Mouse (Mus musculus) cerebellum, adult 2 months (tissue): ENCODE data around the gene Taok1. TPM values are rescaled to one million over a fixed set of nuclear protein-coding genes. Genes with fewer than 3 reads are reported as not detected.
A peak's percentile ranks its signal among the peaks of the same experiment; 100 is the strongest.
"Not testable (repeated sequence)": the region's sequence is repeated elsewhere in the genome, so short reads cannot be mapped to it uniquely, and the experiment has no call there.

Experiments
- DNase-seq, 2 experiments: peaks; one replicate each; pipeline ENCODE4 v3.0.0; 2021
- H3K27ac ChIP-seq: fragments of 200-500 bp; 2 replicates; pipeline ENCODE4 v1.5.1; 2012; ENCODE audit warnings: low read length, control low read depth, inconsistent platforms; ENCODE audit not compliant: insufficient read depth
- H3K27me3 ChIP-seq: fragments of 200-500 bp; 2 replicates; pipeline ENCODE4 v1.6.1; 2012; ENCODE audit warnings: inconsistent platforms, mild to moderate bottlenecking, low read length, moderate library complexity; ENCODE audit not compliant: control insufficient read depth, insufficient read depth
- H3K4me1 ChIP-seq: fragments of 200-500 bp; 2 replicates; pipeline ENCODE4 v1.6.1; 2011; ENCODE audit warnings: low read length; ENCODE audit not compliant: control insufficient read depth, insufficient read depth
- H3K4me3 ChIP-seq: fragments of 200-500 bp; replicated peaks from 2 replicates; pipeline ENCODE3; 2011; ENCODE audit warnings: mild to moderate bottlenecking, low read depth, low read length, control low read depth; ENCODE audit not compliant: insufficient read depth
- CTCF ChIP-seq: fragments of 200-500 bp; IDR thresholded peaks from 2 replicates; pipeline ENCODE4 v1.5.1; 2011; ENCODE audit warnings: low read depth, mild to moderate bottlenecking, control low read depth, low read length, moderate library complexity, borderline replicate concordance; ENCODE audit not compliant: insufficient read depth
- POLR2A ChIP-seq: fragments of 200-500 bp; IDR thresholded peaks from 2 replicates; pipeline ENCODE4 v1.6.1; 2011; ENCODE audit warnings: low read length, control low read depth, borderline replicate concordance; ENCODE audit not compliant: insufficient read depth
- WGBS: fragments of 180-500 bp; shearing (Covaris S2); methylation state at CpG from one replicate; pipeline ENCODE4 v1.1.7; 2018; 5-methylcytosine and 5-hydroxymethylcytosine counted together
- polyA plus RNA-seq: library from polyadenylated mRNA; depleted of rRNA; stranded (reverse); fragments of >200 nt; gene quantifications from 2 replicates; pipeline ENCODE4 v1.2.3, GENCODE M21; 2012

Taok1 gene
- polyA plus RNA-seq, 1 experiment: 26.8 TPM

- Histone ChIP-seq H3K27me3 (no peaks in the 10 kb centered on the region), H3K27ac (no peak overlapping the region), H3K4me3 (no peak overlapping the region), H3K4me1 (no peaks in the 10 kb centered on the region)
- 96% methylated on average over 2 of the region's 2 CpGs for WGBS
- TF ChIP-seq POLR2A (no peak), CTCF (no peak)
- no peak for DNase-seq
Measured at GRCm38 (mm10) chr11:77530862-77531261, 76.8 kb downstream of the Taok1 start.

- no peak for DNase-seq
Measured at GRCm38 (mm10) chr11:77529644-77530043, 78.0 kb downstream of the Taok1 start.

GRCm38 (mm10) chr11:77528420-77528819 is 79.2 kb downstream of the Taok1 start:
- 81% methylated on average over 3 of the region's 3 CpGs for WGBS
- not testable (repeated sequence) for H3K4me3 ChIP-seq, H3K27ac ChIP-seq, DNase-seq, H3K4me1 ChIP-seq, H3K27me3 ChIP-seq

More at GRCm38 (mm10) chr11:77529644-77530043, 78.0 kb downstream of the Taok1 start:
- Histone ChIP-seq H3K27ac (no peak overlapping the region), H3K27me3 (no peaks in the 10 kb centered on the region), H3K4me3 (no peak overlapping the region), H3K4me1 (no peaks in the 10 kb centered on the region)
- TF ChIP-seq POLR2A (no peak), CTCF (no peak)
- WGBS: 88% methylated on average over 3 of the region's 3 CpGs

GRCm38 (mm10) chr11:77525804-77526486 is 81.7 kb downstream of the Taok1 start:
- no peak for TF ChIP-seq POLR2A
- 0 out of 2 replicates have a peak, but pooled peaks have one; percentile 6 for TF ChIP-seq CTCF
- Histone ChIP-seq H3K27me3 (no peaks in the 10 kb centered on the region), H3K4me1 (no peaks in the 10 kb centered on the region), H3K27ac (no peak overlapping the region), H3K4me3 (no peak overlapping the region)
- 80% methylated on average over 3 of the region's 3 CpGs for WGBS
- no peak for DNase-seq

- Histone ChIP-seq H3K4me3 (no peak overlapping the region), H3K27ac (no peak overlapping the region), H3K4me1 (no peaks in the 10 kb centered on the region), H3K27me3 (no peaks in the 10 kb centered on the region)
- TF ChIP-seq POLR2A (no peak), CTCF (no peak)
- WGBS: 50% methylated on average over 5 of the region's 5 CpGs
- no peak for DNase-seq
Measured at GRCm38 (mm10) chr11:77520601-77521529, 86.8 kb downstream of the Taok1 start.

GRCm38 (mm10) chr11:77519043-77519442 is 88.6 kb downstream of the Taok1 start, which contains the start of gene Gm10392:
Gm10392 (minus strand) TSS chr11:77519198.
- TF ChIP-seq POLR2A (no peak), CTCF (no peak)
- Histone ChIP-seq H3K4me1 (no peaks in the 10 kb centered on the region), H3K27ac (no peak within 1 kb of the TSS), H3K27me3 (no peaks in the 10 kb centered on the region), H3K4me3 (no peak within 1 kb of the TSS)
- no peak for DNase-seq
- 64% methylated on average over 5 of the region's 5 CpGs for WGBS

- H3K27ac ChIP-seq: no peak overlapping the region
- TF ChIP-seq CTCF: no peak
- no peak for TF ChIP-seq POLR2A
- H3K4me1 ChIP-seq: no peaks in the 10 kb centered on the region
- no peaks in the 10 kb centered on the region for H3K27me3 ChIP-seq
- DNase-seq: no peak
- 74% methylated on average over 27 of the region's 27 CpGs for WGBS
- no peak overlapping the region for H3K4me3 ChIP-seq
Measured at GRCm38 (mm10) chr11:77518051-77518798, 89.4 kb downstream of the Taok1 start.
